Mouse (Mus musculus): ENCODE data around the gene Dusp1. TPM values are rescaled to one million over a fixed set of nuclear protein-coding genes. Genes with fewer than 3 reads are reported as not detected.

Dusp1 gene
- polyA plus RNA-seq, 1 experiment from 2014 or later = 45.8 TPM

GRCm38 (mm10) chr17:26502808-26503671 lies 58.9 kb downstream of the Dusp1 start:
- WGBS = under 1% methylated on average over 20 of the region's 20 CpGs
- peaks cover 6% of the 10 kb centered on the region; the same call in 1 of the 2 replicates for H3K36me3 ChIP-seq (ENCODE audit: control insufficient read depth, insufficient read depth, low read length)
- H3K4me2 ChIP-seq (ENCODE audit: low read length) = peak overlapping the region; percentile 86
- peak overlapping the region; percentile 31 for H3K4me3 ChIP-seq (replicated peaks; ENCODE audit: low read depth, low read length)
- peaks cover 46% of the 10 kb centered on the region for H3K4me1 ChIP-seq (ENCODE audit: control insufficient read depth, insufficient read depth, low read length)
- no peaks in the 10 kb centered on the region for H3K9me3 ChIP-seq (ENCODE audit: control insufficient read depth, low read length)
- H3K27me3 ChIP-seq (ENCODE audit: control insufficient read depth, insufficient read depth, low read length) = no peaks in the 10 kb centered on the region
- peak overlapping the region; percentile 54 for H3K9ac ChIP-seq (replicated peaks; ENCODE audit: low read length)
- ATAC-seq (ENCODE audit: low FRiP score, low TSS enrichment) (peak; percentile 83), DNase-seq (peak; percentile 96)
- H3K27ac ChIP-seq (replicated peaks; ENCODE audit: low read depth, low read length) = peak overlapping the region; percentile 94

GRCm38 (mm10) chr17:26501826-26502225 lies 60.1 kb downstream of the Dusp1 start:
- no peak overlapping the region for H3K9ac ChIP-seq (replicated peaks; ENCODE audit: low read length)
- H3K36me3 ChIP-seq (ENCODE audit: control insufficient read depth, insufficient read depth, low read length) = peaks cover 6% of the 10 kb centered on the region; the same call in 1 of the 2 replicates
- H3K27me3 ChIP-seq (ENCODE audit: control insufficient read depth, insufficient read depth, low read length) = no peaks in the 10 kb centered on the region
- H3K27ac ChIP-seq (replicated peaks; ENCODE audit: low read depth, low read length) = peak overlapping the region; percentile 94; the same call in 1 of the 2 replicates
- peaks cover 43% of the 10 kb centered on the region for H3K4me1 ChIP-seq (ENCODE audit: control insufficient read depth, insufficient read depth, low read length)
- 87% methylated on average over 5 of the region's 5 CpGs for WGBS
- ATAC-seq (ENCODE audit: low FRiP score, low TSS enrichment) (no peak), DNase-seq (no peak)
- H3K4me2 ChIP-seq (ENCODE audit: low read length) = no peak overlapping the region
- no peaks in the 10 kb centered on the region for H3K9me3 ChIP-seq (ENCODE audit: control insufficient read depth, low read length)
- H3K4me3 ChIP-seq (replicated peaks; ENCODE audit: low read depth, low read length) = no peak overlapping the region

GRCm38 (mm10) chr17:26498626-26499025 lies 63.3 kb downstream of the Dusp1 start:
- no peaks in the 10 kb centered on the region for H3K27me3 ChIP-seq (ENCODE audit: control insufficient read depth, insufficient read depth, low read length)
- no peak overlapping the region for H3K4me2 ChIP-seq (ENCODE audit: low read length)
- DNase-seq = no peak
- 50% methylated on average over 1 of the region's 1 CpGs for WGBS
- H3K9ac ChIP-seq (replicated peaks; ENCODE audit: low read length) = no peak overlapping the region
- ATAC-seq (ENCODE audit: low FRiP score, low TSS enrichment) = no peak
- H3K36me3 ChIP-seq (ENCODE audit: control insufficient read depth, insufficient read depth, low read length) = no peaks in the 10 kb centered on the region
- no peaks in the 10 kb centered on the region for H3K9me3 ChIP-seq (ENCODE audit: control insufficient read depth, low read length)
- H3K27ac ChIP-seq (replicated peaks; ENCODE audit: low read depth, low read length) = no peak overlapping the region
- H3K4me3 ChIP-seq (replicated peaks; ENCODE audit: low read depth, low read length) = no peak overlapping the region
- H3K4me1 ChIP-seq (ENCODE audit: control insufficient read depth, insufficient read depth, low read length) = peaks cover 11% of the 10 kb centered on the region

GRCm38 (mm10) chr17:26497416-26497923 lies 64.5 kb downstream of the Dusp1 start:
- ATAC-seq (ENCODE audit: low FRiP score, low TSS enrichment) = no peak
- Histone ChIP-seq H3K9me3 (ENCODE audit: control insufficient read depth, low read length) (no peaks in the 10 kb centered on the region), H3K27me3 (ENCODE audit: control insufficient read depth, insufficient read depth, low read length) (no peaks in the 10 kb centered on the region), H3K4me2 (ENCODE audit: low read length) (no peak overlapping the region), H3K4me3 (replicated peaks; ENCODE audit: low read depth, low read length) (no peak overlapping the region), H3K4me1 (ENCODE audit: control insufficient read depth, insufficient read depth, low read length) (peaks cover 4% of the 10 kb centered on the region), H3K36me3 (ENCODE audit: control insufficient read depth, insufficient read depth, low read length) (no peaks in the 10 kb centered on the region), H3K27ac (replicated peaks; ENCODE audit: low read depth, low read length) (no peak overlapping the region), H3K9ac (replicated peaks; ENCODE audit: low read length) (no peak overlapping the region)
- DNase-seq = no peak
- WGBS = 71% methylated on average over 5 of the region's 5 CpGs

GRCm38 (mm10) chr17:26494642-26495468 lies 67.1 kb downstream of the Dusp1 start:
- Histone ChIP-seq H3K9ac (replicated peaks; ENCODE audit: low read length) (no peak overlapping the region), H3K4me1 (ENCODE audit: control insufficient read depth, insufficient read depth, low read length) (no peaks in the 10 kb centered on the region), H3K27me3 (ENCODE audit: control insufficient read depth, insufficient read depth, low read length) (no peaks in the 10 kb centered on the region), H3K4me2 (ENCODE audit: low read length) (no peak overlapping the region), H3K36me3 (ENCODE audit: control insufficient read depth, insufficient read depth, low read length) (no peaks in the 10 kb centered on the region), H3K27ac (replicated peaks; ENCODE audit: low read depth, low read length) (no peak overlapping the region), H3K9me3 (ENCODE audit: control insufficient read depth, low read length) (no peaks in the 10 kb centered on the region), H3K4me3 (replicated peaks; ENCODE audit: low read depth, low read length) (no peak overlapping the region)
- DNase-seq (no peak), ATAC-seq (ENCODE audit: low FRiP score, low TSS enrichment) (no peak)
- WGBS = 90% methylated on average over 4 of the region's 4 CpGs

- Histone ChIP-seq H3K36me3 (ENCODE audit: control insufficient read depth, insufficient read depth, low read length) (no peaks in the 10 kb centered on the region), H3K4me1 (ENCODE audit: control insufficient read depth, insufficient read depth, low read length) (no peaks in the 10 kb centered on the region), H3K4me2 (ENCODE audit: low read length) (no peak overlapping the region), H3K4me3 (replicated peaks; ENCODE audit: low read depth, low read length) (no peak overlapping the region), H3K27ac (replicated peaks; ENCODE audit: low read depth, low read length) (no peak overlapping the region), H3K9me3 (ENCODE audit: control insufficient read depth, low read length) (no peaks in the 10 kb centered on the region), H3K27me3 (ENCODE audit: control insufficient read depth, insufficient read depth, low read length) (no peaks in the 10 kb centered on the region), H3K9ac (replicated peaks; ENCODE audit: low read length) (no peak overlapping the region)
- ATAC-seq (ENCODE audit: low FRiP score, low TSS enrichment) = no peak
- DNase-seq = no peak
- 95% methylated on average over 3 of the region's 3 CpGs for WGBS
Measured at GRCm38 (mm10) chr17:26492246-26492645, 69.7 kb downstream of the Dusp1 start.

GRCm38 (mm10) chr17:26490910-26491309 lies 71.0 kb downstream of the Dusp1 start:
- no peak overlapping the region for H3K4me2 ChIP-seq (ENCODE audit: low read length)
- no peaks in the 10 kb centered on the region for H3K4me1 ChIP-seq (ENCODE audit: control insufficient read depth, insufficient read depth, low read length)
- WGBS = 86% methylated on average over 2 of the region's 2 CpGs
- ATAC-seq (ENCODE audit: low FRiP score, low TSS enrichment) (no peak), DNase-seq (no peak)
- no peaks in the 10 kb centered on the region for H3K27me3 ChIP-seq (ENCODE audit: control insufficient read depth, insufficient read depth, low read length)
- H3K9me3 ChIP-seq (ENCODE audit: control insufficient read depth, low read length) = no peaks in the 10 kb centered on the region
- no peak overlapping the region for H3K9ac ChIP-seq (replicated peaks; ENCODE audit: low read length)
- H3K27ac ChIP-seq (replicated peaks; ENCODE audit: low read depth, low read length) = no peak overlapping the region
- no peak overlapping the region for H3K4me3 ChIP-seq (replicated peaks; ENCODE audit: low read depth, low read length)
- H3K36me3 ChIP-seq (ENCODE audit: control insufficient read depth, insufficient read depth, low read length) = no peaks in the 10 kb centered on the region

- no peaks in the 10 kb centered on the region for H3K27me3 ChIP-seq (ENCODE audit: control insufficient read depth, insufficient read depth, low read length)
- no peak overlapping the region for H3K9ac ChIP-seq (replicated peaks; ENCODE audit: low read length)
- no peaks in the 10 kb centered on the region for H3K4me1 ChIP-seq (ENCODE audit: control insufficient read depth, insufficient read depth, low read length)
- no peak overlapping the region for H3K27ac ChIP-seq (replicated peaks; ENCODE audit: low read depth, low read length)
- no peak for DNase-seq
- no peaks in the 10 kb centered on the region for H3K9me3 ChIP-seq (ENCODE audit: control insufficient read depth, low read length)
- H3K36me3 ChIP-seq (ENCODE audit: control insufficient read depth, insufficient read depth, low read length) = no peaks in the 10 kb centered on the region
- no peak for ATAC-seq (ENCODE audit: low FRiP score, low TSS enrichment)
- no peak overlapping the region for H3K4me2 ChIP-seq (ENCODE audit: low read length)
- WGBS = 92% methylated on average over 10 of the region's 10 CpGs
- H3K4me3 ChIP-seq (replicated peaks; ENCODE audit: low read depth, low read length) = no peak overlapping the region
Measured at GRCm38 (mm10) chr17:26490072-26490471, 71.9 kb downstream of the Dusp1 start.

Data from midbrain, embryonic 14.5 days (tissue).